Comparison of ENCODE assay signal across 22 mouse cellular contexts in genomic region chr10:39514916-39515315, GRCm38 (mm10).
A peak's percentile ranks its signal among the peaks of the same experiment; 100 is the strongest.
DNase-seq lines count a peak whose midpoint lies in the region; TF ChIP-seq lines count a peak whose summit lies in the region.
"Had no signal": no experiment of that assay in that cellular context is flagged by ENCODE, and none has a peak within 500 bp of the region (broad histone marks: within the 10 kb centered on the region; RNA-seq: fewer than 3 reads in every experiment).

No protein-coding gene starts in this region.

- TF ChIP-seq CTCF in layer of hippocampus, adult 2 months (conservative IDR thresholded peaks at IDR 0.05): no peak

- no peak overlapping the region for H3K27ac ChIP-seq in layer of hippocampus, adult 2 months
- H3K27ac ChIP-seq: embryonic facial prominence, embryonic 10.5 days; embryonic facial prominence, embryonic 13.5 days; forebrain, embryonic 12.5 days; forebrain, embryonic 15.5 days; hindbrain, embryonic 14.5 days; hindbrain, postnatal 0 days had no signal

- no peak overlapping the region for H3K4me3 ChIP-seq in layer of hippocampus, adult 2 months
- H3K4me3 ChIP-seq: embryonic facial prominence, embryonic 10.5 days; embryonic facial prominence, embryonic 13.5 days; erythroblast, embryonic 14.5 days; forebrain, embryonic 12.5 days; forebrain, embryonic 15.5 days had no signal

- peak; percentile 31 to 36 for DNase-seq in thymus, adult 18-20 months
- DNase-seq in thymus, postnatal 10 days (ENCODE audit: low spot score in 2 of 2): peak; percentile 53 to 56
- DNase-seq in thymus, postnatal 36 days: peak; percentile 45 to 71
- no peak for DNase-seq in layer of hippocampus, adult 2 months (ENCODE audit: low spot score in 2 of 2)
- DNase-seq in retina, embryonic 14.5 days (ENCODE audit: low spot score): no peak
- DNase-seq in frontal cortex, postnatal 25 days (ENCODE audit: low spot score in 2 of 2): no peak
- DNase-seq: adrenal gland, adult 8-10 months; adrenal gland, postnatal 25 days; cerebellum, adult 11-12 months; cerebellum, adult 8-10 months; cerebellum, postnatal 10 days; cerebellum, postnatal 36 days; embryo, embryonic 11 days; gastrocnemius, postnatal 10 days; gastrocnemius, postnatal 36 days had no signal

Comparison
In these comparisons a context has a peak if more than half of its experiments do, and no peak if none do; other contexts are left out.
1. DNase-seq: peak in thymus, adult 18-20 months (2 of 2), thymus, postnatal 10 days (2 of 2) and thymus, postnatal 36 days (2 of 2); none in layer of hippocampus, adult 2 months (0 of 2), retina, embryonic 14.5 days (single experiment) and frontal cortex, postnatal 25 days (0 of 2).